Mouse (Mus musculus) ES-E14 (cell line): Measurements from ENCODE around the gene Fam107a. TPM values are rescaled to one million over a fixed set of nuclear protein-coding genes. Genes with fewer than 3 reads are reported as not detected.

Source experiments
- DNase-seq: peaks from one replicate; pipeline ENCODE4 v3.0.0-alpha.2; 2013; ENCODE audit warnings: low read depth, low spot score
- H3K27ac ChIP-seq: 2 replicates; pipeline ENCODE4 v1.5.1; 2012; ENCODE audit warnings: low read depth, mild to moderate bottlenecking, low read length, moderate library complexity, mixed read lengths; ENCODE audit not compliant: poor library complexity, insufficient read depth, severe bottlenecking
- H3K36me3 ChIP-seq: 2 replicates; pipeline ENCODE4 v1.6.1; 2012; ENCODE audit warnings: mild to moderate bottlenecking, low read length, moderate library complexity, mixed read lengths; ENCODE audit not compliant: control insufficient read depth, poor library complexity, insufficient read depth, severe bottlenecking
- H3K4me1 ChIP-seq, 2 experiments: fragments of 150-350 bp in 1 of 2; sonication (generic) in 1 of 2; 2 replicates each; pipeline ENCODE4 v1.6.1; 2012; ENCODE audit warnings: low read length in 2 of 2, mild to moderate bottlenecking in 1 of 2, mixed read lengths in 1 of 2; ENCODE audit not compliant: control insufficient read depth in 2 of 2, insufficient read depth in 2 of 2, poor library complexity in 1 of 2
- H3K4me3 ChIP-seq, 2 experiments: fragments of 150-350 bp in 1 of 2; sonication (generic) in 1 of 2; 2 replicates each; pipeline ENCODE4 v1.5.1; 2012; ENCODE audit warnings: low read length in 2 of 2, low read depth in 1 of 2, mild to moderate bottlenecking in 1 of 2, mixed read lengths in 1 of 2; ENCODE audit not compliant: insufficient read depth in 1 of 2, poor library complexity in 1 of 2, severe bottlenecking in 1 of 2
- H3K9ac ChIP-seq: 2 replicates; pipeline ENCODE4 v1.6.1; 2012; ENCODE audit warnings: low read depth, mild to moderate bottlenecking, low read length, mixed read lengths; ENCODE audit not compliant: poor library complexity, insufficient read depth, severe bottlenecking
- H3K9me3 ChIP-seq: fragments of 150-350 bp; sonication (generic); 2 replicates; pipeline ENCODE4 v1.6.1; 2012; ENCODE audit warnings: low read depth, mild to moderate bottlenecking, low read length; ENCODE audit not compliant: control insufficient read depth, insufficient read depth
- CHD2 ChIP-seq: IDR thresholded peaks from 2 replicates; pipeline ENCODE4 v1.6.1; 2014; ENCODE audit warnings: mild to moderate bottlenecking, low read depth, low read length, inconsistent platforms
- HCFC1 ChIP-seq: IDR thresholded peaks from 2 replicates; pipeline ENCODE4 v1.6.1; 2012; ENCODE audit warnings: low read length, inconsistent platforms, borderline replicate concordance; ENCODE audit not compliant: insufficient read depth
- MAFK ChIP-seq: IDR thresholded peaks from 2 replicates; pipeline ENCODE4 v1.6.1; 2014; ENCODE audit warnings: mild to moderate bottlenecking, low read depth, low read length, inconsistent platforms; ENCODE audit not compliant: insufficient read depth
- ZC3H11A ChIP-seq: IDR thresholded peaks from 2 replicates; pipeline ENCODE4 v1.6.1; 2012; ENCODE audit warnings: low read depth, mild to moderate bottlenecking, inconsistent platforms, low read length, borderline replicate concordance
- ZNF384 ChIP-seq: IDR thresholded peaks from 2 replicates; pipeline ENCODE4 v1.6.1; 2012; ENCODE audit warnings: low read depth, low read length, inconsistent platforms
- in situ Hi-C, 2 experiments: fragments of 600-800 bp; cut with MboI; formaldehyde crosslinking; loops; one replicate each; pipeline ENCODE4 v1.15.1; 2025; ENCODE audit warnings: low sequenced_read_pairs in 2 of 2, inconsistent platforms in 1 of 2; ENCODE audit not compliant: unreplicated experiment in 2 of 2
- total RNA-seq: library from RNA; depleted of rRNA; stranded (reverse); fragments of 300-350 nt; gene quantifications from 2 replicates; pipeline ENCODE4 v1.2.3, GENCODE M21; 2012

Gene Fam107a
- total RNA-seq, 1 experiment = 0.27 TPM

GRCm38 (mm10) chr14:8355999-8356501 is 38.2 kb upstream of the Fam107a start:
- H3K27ac ChIP-seq = no peak overlapping the region
- no peaks in the 10 kb centered on the region for H3K36me3 ChIP-seq
- H3K4me3 ChIP-seq = no peak overlapping the region
- no peak overlapping the region for H3K9ac ChIP-seq
- TF ChIP-seq ZNF384 (no peak), CHD2 (no peak), ZC3H11A (peak; percentile 98)
- no peaks in the 10 kb centered on the region for H3K9me3 ChIP-seq
- H3K4me1 ChIP-seq = 0 out of 4 replicates have a peak, but pooled peaks cover 0 to 10% of the 10 kb centered on the region in 2 experiments
- DNase-seq = peak; percentile 76
- in situ Hi-C loops = loop anchor here in 1 of 2 experiments (25.0 kb wide), 3 partner anchors 256 to 706 kb away; no protein-coding TSS in a partner anchor

- no peaks in the 10 kb centered on the region for H3K4me1 ChIP-seq
- H3K9ac ChIP-seq = no peak overlapping the region
- no peak overlapping the region for H3K4me3 ChIP-seq
- TF ChIP-seq HCFC1 (no peak), ZC3H11A (no peak), CHD2 (no peak), ZNF384 (no peak), MAFK (no peak)
- H3K27ac ChIP-seq = no peak overlapping the region
- no peaks in the 10 kb centered on the region for H3K36me3 ChIP-seq
- no peaks in the 10 kb centered on the region for H3K9me3 ChIP-seq
- DNase-seq = no peak
- in situ Hi-C loops = loop anchor here (10.0 to 25.0 kb wide), 4 partner anchors 112 to 387 kb away; partner anchors contain the start of genes Gm45521 (in 1 of the 2), Pxk (in 1 of the 2) and Rpp14 (in 1 of the 2)
Measured at GRCm38 (mm10) chr14:8348927-8349326, 31.1 kb upstream of the Fam107a start.

- in situ Hi-C loops = loop anchor here (10.0 to 25.0 kb wide), 4 partner anchors 109 to 384 kb away; partner anchors contain the start of genes Gm45521 (in 1 of the 2), Pxk (in 1 of the 2) and Rpp14 (in 1 of the 2)
- Histone ChIP-seq H3K9me3 (no peaks in the 10 kb centered on the region), H3K27ac (no peak overlapping the region), H3K9ac (no peak overlapping the region), H3K36me3 (no peaks in the 10 kb centered on the region), H3K4me1 (no peaks in the 10 kb centered on the region), H3K4me3 (no peak overlapping the region)
- no peak for TF ChIP-seq MAFK
- no peak for TF ChIP-seq HCFC1
- TF ChIP-seq ZC3H11A = peak; percentile 95; the same call in 1 of the 2 replicates
- TF ChIP-seq CHD2 = no peak
- TF ChIP-seq ZNF384 = no peak
- DNase-seq = peak; percentile 95
Measured at GRCm38 (mm10) chr14:8346255-8346997, 28.6 kb upstream of the Fam107a start.

GRCm38 (mm10) chr14:8345566-8345965 is 27.7 kb upstream of the Fam107a start:
- no peak overlapping the region for H3K9ac ChIP-seq
- no peaks in the 10 kb centered on the region for H3K4me1 ChIP-seq

More at GRCm38 (mm10) chr14:8345566-8345965, 27.7 kb upstream of the Fam107a start:
- no peak for DNase-seq
- Histone ChIP-seq H3K27ac (no peak overlapping the region), H3K9me3 (no peaks in the 10 kb centered on the region), H3K4me3 (no peak overlapping the region), H3K36me3 (no peaks in the 10 kb centered on the region)
- TF ChIP-seq ZC3H11A = no peak
- TF ChIP-seq MAFK = no peak
- TF ChIP-seq ZNF384 = no peak
- no peak for TF ChIP-seq HCFC1
- TF ChIP-seq CHD2 = no peak
- in situ Hi-C loops = loop anchor here (10.0 to 25.0 kb wide), 4 partner anchors 108 to 383 kb away; partner anchors contain the start of genes Gm45521 (in 1 of the 2), Pxk (in 1 of the 2) and Rpp14 (in 1 of the 2)
